Mouse (Mus musculus) heart, adult 2 months (tissue): ENCODE results near the gene Hoxd12.

Experiments
- CTCF ChIP-seq: fragments of 200-600 bp; IDR thresholded peaks from 2 replicates; pipeline ENCODE4 v1.8.1; 2022; ENCODE audit warnings: antibody characterized with exemption, mild to moderate bottlenecking, moderate library complexity
- EP300 ChIP-seq: fragments of 200-500 bp; IDR thresholded peaks from 2 replicates; pipeline ENCODE4 v1.6.1; 2011; ENCODE audit warnings: low read depth, low read length, control low read depth; ENCODE audit not compliant: insufficient read depth
- POLR2A ChIP-seq: fragments of 200-500 bp; IDR thresholded peaks from 2 replicates; pipeline ENCODE4 v1.6.1; 2011; ENCODE audit warnings: mild to moderate bottlenecking, low read depth, low read length, control low read depth; ENCODE audit not compliant: insufficient read depth

DNA sequence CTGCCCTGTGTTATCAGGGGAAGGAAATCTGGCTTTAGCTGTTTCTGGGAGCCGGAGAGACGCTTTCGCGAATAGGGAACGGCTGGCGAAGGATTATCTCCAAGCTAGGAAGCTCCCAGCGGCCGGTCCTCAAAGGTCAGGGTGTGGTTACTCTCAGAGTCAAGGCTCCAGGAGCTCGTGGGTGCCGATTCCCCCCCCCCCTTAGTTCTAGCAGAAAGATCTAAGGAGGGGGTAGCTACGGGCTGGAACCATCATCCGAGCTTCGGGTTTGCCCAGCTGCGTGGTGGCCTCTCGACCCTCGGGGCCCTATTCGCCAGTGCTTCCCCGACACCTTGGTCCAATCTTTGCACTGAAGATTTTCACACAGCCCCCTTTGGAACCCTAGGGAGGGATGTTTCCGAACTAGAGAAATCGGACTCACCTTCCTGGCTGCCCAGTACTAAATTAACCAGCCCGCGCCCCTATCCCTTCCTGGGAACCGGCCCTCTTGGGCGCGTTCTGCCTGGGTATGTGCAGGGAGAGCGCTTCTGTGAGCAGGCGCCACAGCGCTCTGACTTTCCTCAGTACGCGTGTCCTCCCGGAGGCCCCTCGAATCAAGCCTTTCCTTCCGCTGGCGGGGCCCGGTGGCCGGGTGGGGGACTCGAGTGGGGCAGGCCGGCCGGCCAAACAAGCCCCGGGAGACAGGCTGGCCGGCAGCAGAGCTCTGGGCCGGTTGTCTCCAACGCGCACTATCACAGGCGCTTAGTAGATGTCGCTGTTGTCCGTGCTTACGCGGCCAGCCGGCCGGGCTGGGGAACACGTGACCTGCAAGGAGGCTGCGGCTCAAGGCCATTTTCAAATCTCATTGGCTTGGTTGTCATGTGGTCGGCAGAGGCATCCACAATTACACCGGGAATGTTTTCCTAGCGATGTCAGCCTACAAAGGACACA, 16.5 kb downstream of the Hoxd12 start, which contains the start of gene Hoxd10:
- TF ChIP-seq POLR2A (no peak), CTCF (peak; percentile 60), EP300 (no peak)
